Mouse (Mus musculus) hindbrain, postnatal 0 days (tissue): ENCODE measurements at regions not wholly inside any gene's neighbourhood (a gene's known extent, or its start where the extent isn't known, plus 50 kb on each side); places are given as distances from the start of the nearest gene placed in this dataset.
A peak's percentile ranks its signal among the peaks of the same experiment; 100 is the strongest.

Experiments
- ATAC-seq: fragments of 200-750 bp; cut with Nextera tagmentation; 2 replicates; pipeline ENCODE4 v1.8.0; 2017; ENCODE audit warnings: mild to moderate bottlenecking, moderate TSS enrichment, moderate library complexity
- DNase-seq: peaks from one replicate; pipeline ENCODE4 v3.0.0-alpha.2; 2015; ENCODE audit warnings: low spot score
- H3K27ac ChIP-seq: fragments of 300-500 bp; sonication (generic); 2 replicates; pipeline ENCODE4 v1.5.1; 2014; ENCODE audit warnings: mild to moderate bottlenecking
- H3K27me3 ChIP-seq: fragments of 300-500 bp; sonication (generic); 2 replicates; pipeline ENCODE4 v1.6.1; 2014; ENCODE audit warnings: low read length, mixed read lengths; ENCODE audit not compliant: insufficient read depth
- H3K36me3 ChIP-seq: fragments of 300-500 bp; sonication (generic); 2 replicates; pipeline ENCODE4 v1.6.1; 2014; ENCODE audit warnings: low read length, mixed read lengths; ENCODE audit not compliant: insufficient read depth
- H3K4me1 ChIP-seq: fragments of 300-500 bp; sonication (generic); 2 replicates; pipeline ENCODE4 v1.6.1; 2014; ENCODE audit warnings: antibody characterized with exemption, low read length, mixed read lengths; ENCODE audit not compliant: insufficient read depth
- H3K4me2 ChIP-seq: fragments of 300-500 bp; sonication (generic); 2 replicates; pipeline ENCODE4 v1.6.1; 2014; ENCODE audit warnings: low read depth, mild to moderate bottlenecking, low read length, moderate library complexity, mixed read lengths
- H3K4me3 ChIP-seq: fragments of 300-500 bp; sonication (generic); 2 replicates; pipeline ENCODE4 v1.5.1; 2014; ENCODE audit warnings: low read length
- H3K9ac ChIP-seq: fragments of 300-500 bp; sonication (generic); replicated peaks from 2 replicates; pipeline ENCODE4 v1.6.1; 2014; ENCODE audit warnings: mild to moderate bottlenecking, low read length, moderate library complexity, mixed read lengths
- H3K9me3 ChIP-seq: fragments of 300-500 bp; sonication (generic); 2 replicates; pipeline ENCODE4 v1.6.1; 2016; ENCODE audit warnings: low read length, mixed read lengths
- CTCF ChIP-seq: IDR thresholded peaks from 2 replicates; pipeline ENCODE4 v1.5.1; 2016; ENCODE audit warnings: antibody characterized with exemption, control low read depth, low read depth
- WGBS: fragments of 180-500 bp; shearing (Covaris S2); extraction: QIAGEN DNeasy Blood & Tissue Kit; methylation state at CpG from one replicate; pipeline ENCODE4 v1.1.7; 2014; 5-methylcytosine and 5-hydroxymethylcytosine counted together

- no peak for ATAC-seq
- Histone ChIP-seq H3K4me3 (no peak overlapping the region), H3K9me3 (no peaks in the 10 kb centered on the region), H3K36me3 (no peaks in the 10 kb centered on the region), H3K4me1 (no peaks in the 10 kb centered on the region), H3K27ac (no peak overlapping the region), H3K9ac (no peak overlapping the region), H3K4me2 (no peak overlapping the region), H3K27me3 (no peaks in the 10 kb centered on the region)
- peak; percentile 51 for TF ChIP-seq CTCF
- DNase-seq = peak; percentile 4
These were observed 232.4 kb upstream of the Aga start for GRCm38 (mm10) chr8:53279162-53279561.

GRCm38 (mm10) chr8:53281041-53281440, 230.5 kb upstream of the Aga start:
- Histone ChIP-seq H3K4me2 (no peak overlapping the region), H3K4me3 (no peak overlapping the region), H3K9me3 (no peaks in the 10 kb centered on the region), H3K27ac (no peak overlapping the region), H3K36me3 (no peaks in the 10 kb centered on the region), H3K4me1 (no peaks in the 10 kb centered on the region), H3K27me3 (no peaks in the 10 kb centered on the region), H3K9ac (no peak overlapping the region)
- WGBS = 63% methylated on average over 2 of the region's 2 CpGs
- no peak for TF ChIP-seq CTCF
- no peak for ATAC-seq
- DNase-seq = no peak
